Mouse (Mus musculus) MEL (cell line): ENCODE results near the gene Borcs5. TPM values are rescaled to one million over a fixed set of nuclear protein-coding genes. Genes with fewer than 3 reads are reported as not detected.

Experiments
- DNase-seq: peaks from one replicate; pipeline ENCODE4 v3.0.0; 2011; ENCODE audit warnings: low read depth, low spot score
- H3K27ac ChIP-seq: 2 replicates; pipeline ENCODE4 v1.5.1; 2012; ENCODE audit warnings: low read depth, mild to moderate bottlenecking, control low read depth, low read length, moderate library complexity; ENCODE audit not compliant: control insufficient read depth
- H3K27me3 ChIP-seq, 2 experiments: fragments of 150-350 bp in 1 of 2; sonication (generic) in 1 of 2; 2 replicates each; pipeline ENCODE4 v1.6.1; 2012; ENCODE audit warnings: low read length in 2 of 2, mild to moderate bottlenecking in 2 of 2, improper control_type of control experiment in 1 of 2, moderate library complexity in 1 of 2; ENCODE audit not compliant: insufficient read depth in 2 of 2, control insufficient read depth in 1 of 2
- H3K36me3 ChIP-seq, 2 experiments: 2 replicates each; pipeline ENCODE4 v1.6.1; 2012 to 2014; ENCODE audit warnings: low read length in 2 of 2, improper control_type of control experiment in 1 of 2, inconsistent platforms in 1 of 2, mild to moderate bottlenecking in 1 of 2; ENCODE audit not compliant: insufficient read depth in 2 of 2, control insufficient read depth in 1 of 2
- H3K4me1 ChIP-seq, 2 experiments: fragments of 150-350 bp in 1 of 2; sonication (generic) in 1 of 2; 2 replicates each; pipeline ENCODE4 v1.6.1; 2012; ENCODE audit warnings: low read length in 2 of 2, improper control_type of control experiment in 1 of 2, mild to moderate bottlenecking in 1 of 2; ENCODE audit not compliant: insufficient read depth in 2 of 2, control insufficient read depth in 1 of 2
- H3K4me3 ChIP-seq, 2 experiments: fragments of 150-350 bp in 1 of 2; sonication (generic) in 1 of 2; 2 replicates each; pipeline ENCODE4 v1.5.1; 2012; ENCODE audit warnings: low read depth in 2 of 2, low read length in 2 of 2, mild to moderate bottlenecking in 2 of 2, moderate library complexity in 2 of 2, control low read depth in 1 of 2, improper control_type of control experiment in 1 of 2; ENCODE audit not compliant: control insufficient read depth in 1 of 2, insufficient read depth in 1 of 2
- H3K79me2 ChIP-seq: 2 replicates; pipeline ENCODE4 v1.6.1; 2012; ENCODE audit warnings: mild to moderate bottlenecking, low read length, moderate library complexity; ENCODE audit not compliant: control insufficient read depth, poor library complexity, insufficient read depth
- H3K9ac ChIP-seq: 2 replicates; pipeline ENCODE4 v1.6.1; 2012; ENCODE audit warnings: low read depth, mild to moderate bottlenecking, control low read depth, low read length, moderate library complexity; ENCODE audit not compliant: control insufficient read depth, poor library complexity, severe bottlenecking
- H3K9me3 ChIP-seq: fragments of 150-350 bp; sonication (generic); replicated peaks from 2 replicates; pipeline ENCODE4 v1.6.1; 2012; ENCODE audit warnings: mild to moderate bottlenecking, low read length, improper control_type of control experiment, moderate library complexity; ENCODE audit not compliant: insufficient read depth
- BHLHE40 ChIP-seq: IDR thresholded peaks from 2 replicates; pipeline ENCODE4 v1.6.1; 2012; ENCODE audit warnings: low read depth, mild to moderate bottlenecking, inconsistent platforms, low read length, improper control_type of control experiment, borderline replicate concordance
- CHD1 ChIP-seq: IDR thresholded peaks from 2 replicates; pipeline ENCODE4 v1.6.1; 2012; ENCODE audit warnings: low read depth, mild to moderate bottlenecking, inconsistent platforms, low read length, improper control_type of control experiment
- CHD2 ChIP-seq: IDR thresholded peaks from 2 replicates; pipeline ENCODE4 v1.6.1; 2011; ENCODE audit warnings: low read length, improper control_type of control experiment
- GATA1 ChIP-seq: IDR thresholded peaks from 2 replicates; pipeline ENCODE4 v1.6.1; 2011; ENCODE audit warnings: low read depth, low read length, improper control_type of control experiment
- KAT2A ChIP-seq: conservative IDR thresholded peaks from 2 replicates; pipeline ENCODE4 v1.6.1; 2012; ENCODE audit warnings: low read depth, low read length, improper control_type of control experiment, inconsistent platforms
- MAZ ChIP-seq: IDR thresholded peaks from 2 replicates; pipeline ENCODE4 v1.6.1; 2012; ENCODE audit warnings: low read depth, mild to moderate bottlenecking, inconsistent platforms, low read length, improper control_type of control experiment
- MXI1 ChIP-seq: IDR thresholded peaks from 2 replicates; pipeline ENCODE4 v1.6.1; 2011; ENCODE audit warnings: mild to moderate bottlenecking, low read depth, low read length, improper control_type of control experiment
- RCOR1 ChIP-seq: IDR thresholded peaks from 2 replicates; pipeline ENCODE4 v1.6.1; 2012; ENCODE audit warnings: low read depth, mild to moderate bottlenecking, inconsistent platforms, low read length, improper control_type of control experiment
- TAL1 ChIP-seq: IDR thresholded peaks from 2 replicates; pipeline ENCODE4 v1.6.1; 2012; ENCODE audit warnings: mild to moderate bottlenecking, inconsistent platforms, low read length, moderate library complexity, mixed read lengths
- UBTF ChIP-seq: IDR thresholded peaks from 2 replicates; pipeline ENCODE4 v1.6.1; 2012; ENCODE audit warnings: low read depth, mild to moderate bottlenecking, inconsistent platforms, low read length, improper control_type of control experiment, moderate library complexity, borderline replicate concordance; ENCODE audit not compliant: insufficient read depth
- USF1 ChIP-seq: IDR thresholded peaks from 2 replicates; pipeline ENCODE4 v1.6.1; 2014; ENCODE audit warnings: low read depth, mild to moderate bottlenecking, inconsistent platforms, low read length, improper control_type of control experiment, moderate library complexity
- USF2 ChIP-seq, 2 experiments: IDR thresholded peaks; 2 replicates each; pipeline ENCODE4 v1.6.1; 2011 to 2012; ENCODE audit warnings: improper control_type of control experiment in 2 of 2, low read length in 2 of 2, borderline replicate concordance in 1 of 2, inconsistent platforms in 1 of 2, low read depth in 1 of 2, mild to moderate bottlenecking in 1 of 2; ENCODE audit not compliant: insufficient read depth in 1 of 2
- ZC3H11A ChIP-seq: IDR thresholded peaks from 2 replicates; pipeline ENCODE4 v1.6.1; 2012; ENCODE audit warnings: low read depth, mild to moderate bottlenecking, inconsistent platforms, low read length, improper control_type of control experiment
- ZNF384 ChIP-seq: IDR thresholded peaks from 2 replicates; pipeline ENCODE4 v1.6.1; 2012; ENCODE audit warnings: low read depth, mild to moderate bottlenecking, inconsistent platforms, low read length, improper control_type of control experiment
- polyA plus RNA-seq, 2 experiments: library from polyadenylated mRNA; stranded (reverse) in 1 of 2; unstranded in 1 of 2; fragments of >175 nt in 1 of 2; fragments of >200 nt in 1 of 2; gene quantifications; 2 replicates each; pipeline versions ENCODE4 v1.2.1 to v1.2.4; 2012; ENCODE audit warnings: low replicate concordance in 2 of 2, low read depth in 1 of 2; ENCODE audit not compliant: insufficient read length in 2 of 2, insufficient read depth in 1 of 2, missing spikeins in 1 of 2
- total RNA-seq: library from RNA; depleted of rRNA; stranded (reverse); fragments of 300-350 nt; gene quantifications from 2 replicates; pipeline ENCODE4 v1.2.3, GENCODE M21; 2012; rRNA removed

Borcs5 gene
- total and polyA plus RNA-seq, 3 experiments = 7.7 to 13.0 TPM; not detected in 1

DNA sequence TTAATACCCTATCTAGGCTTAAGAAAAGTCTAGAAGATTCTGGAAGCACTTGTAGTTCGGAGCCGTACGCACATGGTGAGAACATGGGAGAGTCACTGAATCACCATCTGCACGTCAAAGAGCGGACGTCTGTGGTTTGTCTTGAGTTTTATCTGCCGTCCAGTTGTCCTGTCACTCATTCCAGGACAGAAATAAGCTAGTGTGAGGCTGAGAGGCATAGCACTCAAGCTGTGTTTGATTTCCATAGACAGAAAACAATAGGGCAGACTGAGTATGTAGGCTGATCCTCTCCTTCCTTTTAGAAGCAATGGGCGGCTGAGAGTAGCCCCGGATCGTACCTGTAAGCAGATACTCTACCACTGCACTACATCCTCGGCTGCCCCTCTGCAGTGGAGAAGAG, 114.5 kb downstream of the Borcs5 start:
- peaks cover 0 to 5% of the 10 kb centered on the region in 2 experiments; a peak in 3 of 4 replicates for H3K36me3 ChIP-seq
- no peaks in the 10 kb centered on the region for H3K79me2 ChIP-seq
- H3K27me3 ChIP-seq = no peaks in the 10 kb centered on the region
- peaks cover 0 to 2% of the 10 kb centered on the region in 2 experiments; a peak in 1 of 4 replicates for H3K4me1 ChIP-seq
- H3K9me3 ChIP-seq = no peaks in the 10 kb centered on the region
- DNase-seq = peak; percentile 8
- no peak overlapping the region for H3K9ac ChIP-seq
- no peak overlapping the region for H3K27ac ChIP-seq
- H3K4me3 ChIP-seq = no peak overlapping the region
- TF ChIP-seq USF1 (no peak), BHLHE40 (no peak), CHD2 (no peak), MAZ (no peak), CHD1 (no peak), TAL1 (no peak), RCOR1 (no peak), ZNF384 (no peak), UBTF (no peak), KAT2A (no peak), GATA1 (no peak)
- TF ChIP-seq, all 39 proteins: peak for 0

- no peak for DNase-seq
- H3K4me1 ChIP-seq = peaks cover 0 to 2% of the 10 kb centered on the region in 2 experiments; a peak in 1 of 4 replicates
- H3K27me3 ChIP-seq = no peaks in the 10 kb centered on the region
- H3K27ac ChIP-seq = no peak overlapping the region
- no peak overlapping the region for H3K9ac ChIP-seq
- no peaks in the 10 kb centered on the region for H3K79me2 ChIP-seq
- H3K4me3 ChIP-seq = no peak overlapping the region
- TF ChIP-seq ZC3H11A (no peak), GATA1 (no peak), MXI1 (no peak), ZNF384 (no peak), USF2 (IDR thresholded peaks at IDR 0.05; ENCODE audit: borderline replicate concordance in 1 of 2, insufficient read depth in 1 of 2, low read depth in 1 of 2, low read length in 2 of 2) (no peak)
- H3K36me3 ChIP-seq = peaks cover 0 to 5% of the 10 kb centered on the region in 2 experiments; a peak in 3 of 4 replicates
- H3K9me3 ChIP-seq = no peaks in the 10 kb centered on the region
Measured at GRCm38 (mm10) chr6:134756058-134756457, 116.7 kb downstream of the Borcs5 start.

Other genes starting within 250 kb of the Borcs5 start
- 0.65 and 1.0 TPM in 2 replicates for gene Bcl2l14, start 243.2 kb upstream of the Borcs5 start, total RNA-seq
- 1 to 10 TPM in 1 of 2 experiments, not detected in 1; 1.4 TPM for gene Bcl2l14, start 243.2 kb upstream of the Borcs5 start, polyA plus RNA-seq
- 13.1 and 13.4 TPM in 2 replicates for gene Lrp6, start 72.5 kb upstream of the Borcs5 start, total RNA-seq
- gene Lrp6, start 72.5 kb upstream of the Borcs5 start, polyA plus RNA-seq = 10 to 100 TPM; 17.2 to 25.7 TPM
- not detected in 2 replicates for gene Mansc1, start 7.0 kb upstream of the Borcs5 start, total RNA-seq
- gene Mansc1, start 7.0 kb upstream of the Borcs5 start, polyA plus RNA-seq = not detected
- gene Dusp16, start 153.1 kb downstream of the Borcs5 start, total RNA-seq = 1.9 and 2.2 TPM in 2 replicates
- gene Dusp16, start 153.1 kb downstream of the Borcs5 start, polyA plus RNA-seq = 1 to 10 TPM in 1 of 2 experiments, not detected in 1; 6.9 TPM
- gene Crebl2, start 190.6 kb downstream of the Borcs5 start, total RNA-seq = 1.5 and 2.1 TPM in 2 replicates
- gene Crebl2, start 190.6 kb downstream of the Borcs5 start, polyA plus RNA-seq = 1 to 10 TPM in 1 of 2 experiments, not detected in 1; 3.7 TPM